Mouse (Mus musculus): ENCODE data around the gene Mpst.

Mpst gene

GRCm38 (mm10) chr15:78437237-78438017, 31.2 kb downstream of the Mpst start:
- DNase-seq = no peak

GRCm38 (mm10) chr15:78438018-78438394, 31.8 kb downstream of the Mpst start:
- DNase-seq = no peak

- DNase-seq = no peak
Measured at GRCm38 (mm10) chr15:78438505-78438904, 32.3 kb downstream of the Mpst start.

GRCm38 (mm10) chr15:78438973-78439372, 32.8 kb downstream of the Mpst start:
- no peak for DNase-seq

- DNase-seq = no peak
Measured at GRCm38 (mm10) chr15:78442231-78442630, 36.0 kb downstream of the Mpst start.

- no peak for DNase-seq
Measured at GRCm38 (mm10) chr15:78443857-78444256, 37.6 kb downstream of the Mpst start.

- no peak for DNase-seq
Measured at GRCm38 (mm10) chr15:78447121-78447520, 40.9 kb downstream of the Mpst start.

GRCm38 (mm10) chr15:78447746-78448535, 41.7 kb downstream of the Mpst start:
- DNase-seq = peak; percentile 83 to 89

GRCm38 (mm10) chr15:78449131-78449530, 42.9 kb downstream of the Mpst start:
- DNase-seq = no peak

GRCm38 (mm10) chr15:78449694-78450418, 43.6 kb downstream of the Mpst start:
- no peak for DNase-seq

- DNase-seq = no peak
Measured at GRCm38 (mm10) chr15:78450419-78450768, 44.2 kb downstream of the Mpst start.

- no peak for DNase-seq
Measured at GRCm38 (mm10) chr15:78451201-78451600, 45.0 kb downstream of the Mpst start.

GRCm38 (mm10) chr15:78452929-78453328, 46.7 kb downstream of the Mpst start:
- DNase-seq = no peak

GRCm38 (mm10) chr15:78455168-78455567, 49.0 kb downstream of the Mpst start:
- no peak for DNase-seq

GRCm38 (mm10) chr15:78456051-78456450, 49.8 kb downstream of the Mpst start:
- no peak for DNase-seq

GRCm38 (mm10) chr15:78457193-78457592, 51.0 kb downstream of the Mpst start:
- DNase-seq = no peak

- peak; percentile 30 to 44 for DNase-seq
Measured at GRCm38 (mm10) chr15:78462981-78463380, 56.8 kb downstream of the Mpst start.

Data from thymus, postnatal 36 days (tissue).